Mouse (Mus musculus): ENCODE data around the gene Ccer2.

DNA sequence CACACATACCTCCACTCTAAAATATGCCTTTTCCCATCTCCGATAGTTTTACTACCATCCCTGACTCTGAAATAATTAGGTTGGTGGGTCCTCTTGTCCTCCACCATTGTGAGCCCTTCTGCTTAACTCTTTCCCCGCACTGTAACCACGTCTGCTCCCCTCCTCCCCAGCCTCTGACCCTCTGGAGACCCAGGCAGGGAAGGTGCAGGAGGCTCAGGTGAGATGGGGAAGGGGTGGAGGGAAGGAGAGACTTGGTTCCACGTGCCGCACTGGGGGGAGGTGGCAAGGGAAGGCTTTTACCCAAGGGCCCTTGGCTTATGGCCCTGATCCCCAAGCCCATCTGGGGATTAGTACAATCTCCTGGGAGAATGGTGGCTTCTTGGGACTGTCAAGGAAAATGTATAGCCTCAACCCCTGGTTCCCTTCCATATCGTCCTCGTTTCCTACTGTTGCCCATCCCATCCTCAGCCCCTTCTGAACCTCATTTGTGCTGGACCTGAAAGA is 11.5 kb downstream of the Ccer2 start, which contains the start of gene Nfkbib:
- TF ChIP-seq POLR2A (IDR thresholded peaks at IDR 0.05; ENCODE audit: extremely low read depth, insufficient read depth, low read length) (no peak), CTCF (IDR thresholded peaks at IDR 0.05; ENCODE audit: extremely low read depth, insufficient read depth, low read length) (no peak)

Measured in cortical plate, adult 2 months (tissue).